Mouse (Mus musculus) B cell, adult 2 months (primary cell): ENCODE measurements around the gene Usp3.

Experiments used
- DNase-seq, 2 experiments: peaks; one replicate each; pipeline ENCODE4 v3.0.0; 2022

The Usp3 gene

DNA sequence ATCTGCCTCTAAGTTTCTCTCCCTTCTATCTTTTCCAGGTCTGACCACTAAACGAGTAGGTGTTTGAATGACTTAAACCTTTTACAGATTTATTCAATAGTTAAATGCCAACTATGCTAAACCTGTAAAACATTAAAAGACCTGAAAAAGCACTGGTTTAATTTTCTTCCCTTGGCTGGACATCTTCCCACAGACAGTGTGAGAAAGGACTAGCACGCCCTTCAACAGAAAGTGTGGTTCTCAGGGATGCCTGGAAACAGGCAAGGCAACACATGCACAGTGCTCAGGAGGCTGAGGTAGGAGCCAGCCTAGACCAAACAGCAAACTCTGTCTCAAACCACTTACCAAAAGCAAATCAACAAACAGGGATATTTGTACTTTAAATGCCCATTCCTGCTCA lies 31.4 kb downstream of the Usp3 start:
- DNase-seq: no peak

DNA sequence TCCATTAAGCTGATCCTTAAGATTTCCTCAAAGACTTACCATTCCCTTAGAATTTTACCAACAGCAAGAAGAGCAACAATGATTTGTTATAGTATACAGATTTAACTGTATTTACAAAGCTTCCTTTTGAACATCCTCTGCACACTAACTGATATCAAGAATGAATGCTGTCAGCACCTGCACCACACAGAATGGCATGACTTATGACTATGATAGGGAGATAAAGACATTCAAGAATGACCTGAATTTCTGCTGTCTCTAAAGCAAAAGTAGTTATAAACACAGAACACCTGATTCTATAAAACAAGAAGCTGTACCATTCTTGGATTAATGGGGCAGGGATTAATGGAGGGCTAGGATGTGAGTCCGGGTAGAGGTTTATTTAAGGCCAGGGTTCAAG lies 32.2 kb downstream of the Usp3 start:
- DNase-seq: no peak

DNA sequence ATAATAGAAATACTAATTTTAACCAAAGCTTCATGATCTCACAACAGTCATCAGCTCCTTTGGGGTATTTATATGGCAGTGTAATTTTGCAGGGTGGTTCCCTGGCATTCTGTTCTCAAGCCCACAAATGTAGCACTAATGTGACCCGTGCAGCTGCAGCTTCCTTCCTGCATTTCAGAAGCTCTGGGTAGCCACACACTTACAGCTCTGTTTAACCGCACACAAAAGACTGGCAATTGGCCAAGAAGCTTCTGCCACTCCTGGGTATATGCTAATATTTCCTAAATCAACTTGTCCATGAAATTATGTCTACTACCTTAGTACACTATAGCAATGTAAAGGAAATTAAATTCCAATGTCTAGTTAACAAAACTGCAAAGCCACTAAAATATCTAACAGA lies 32.6 kb downstream of the Usp3 start:
- DNase-seq: peak in 1 of 2 experiments; percentile 15

DNA sequence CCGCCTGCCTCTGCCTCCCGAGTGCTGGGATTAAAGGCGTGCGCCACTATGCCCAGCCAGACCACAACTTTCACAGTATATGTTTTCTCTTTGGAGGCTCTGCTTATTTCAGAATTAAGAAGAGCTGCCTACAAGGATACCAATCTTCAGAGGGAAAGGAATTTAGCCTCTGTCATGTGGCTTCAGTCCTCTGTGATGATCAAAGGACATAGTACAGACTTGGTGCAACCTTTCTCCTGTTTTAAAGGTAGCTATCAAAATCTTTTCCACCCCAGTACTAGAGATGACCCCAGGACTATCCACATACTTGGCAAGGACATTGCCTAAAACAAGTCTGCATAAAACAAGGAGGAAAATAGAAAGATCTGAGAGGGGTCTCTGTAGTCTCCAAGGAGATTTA lies 34.0 kb downstream of the Usp3 start:
- DNase-seq: no peak

DNA sequence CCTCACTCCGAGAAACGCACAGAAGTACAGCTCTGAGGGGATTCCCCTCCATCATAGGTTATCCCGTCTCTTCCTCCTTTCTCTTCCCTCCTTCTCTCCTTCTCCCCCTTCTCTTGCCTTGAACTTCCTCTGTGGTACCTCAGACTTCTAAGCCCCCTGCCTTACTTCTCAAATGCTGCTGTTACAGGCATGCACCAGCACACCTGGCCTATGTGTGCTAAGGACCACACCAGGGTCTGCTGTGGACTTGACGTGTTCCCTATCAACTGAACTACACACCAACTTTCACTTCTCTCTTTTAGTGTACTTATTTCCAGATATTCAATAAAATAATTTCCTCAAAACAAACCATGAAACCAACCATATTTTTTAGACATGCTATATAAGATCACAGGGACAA lies 50.2 kb downstream of the Usp3 start:
- DNase-seq: peak; percentile 16 to 22

DNA sequence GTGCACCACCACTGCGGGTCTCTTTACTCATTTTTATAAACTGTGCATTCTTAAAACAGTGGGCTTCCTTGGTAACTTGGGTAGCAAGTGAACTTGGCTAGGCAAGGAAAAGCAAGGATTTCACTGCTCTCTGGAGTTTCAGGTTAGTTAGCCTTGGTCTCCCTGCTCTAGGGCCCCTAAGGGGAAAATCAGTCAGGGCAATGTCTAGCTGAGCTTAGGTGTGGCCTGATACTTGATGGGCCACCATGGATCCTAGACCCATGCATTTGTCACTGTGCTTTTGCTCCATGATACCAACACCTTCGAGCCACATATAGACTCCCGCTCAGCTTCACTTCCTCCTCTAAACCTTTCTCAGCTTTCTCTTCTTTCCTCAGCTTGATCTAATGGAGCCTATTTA lies 71.3 kb downstream of the Usp3 start:
- DNase-seq: no peak

DNA sequence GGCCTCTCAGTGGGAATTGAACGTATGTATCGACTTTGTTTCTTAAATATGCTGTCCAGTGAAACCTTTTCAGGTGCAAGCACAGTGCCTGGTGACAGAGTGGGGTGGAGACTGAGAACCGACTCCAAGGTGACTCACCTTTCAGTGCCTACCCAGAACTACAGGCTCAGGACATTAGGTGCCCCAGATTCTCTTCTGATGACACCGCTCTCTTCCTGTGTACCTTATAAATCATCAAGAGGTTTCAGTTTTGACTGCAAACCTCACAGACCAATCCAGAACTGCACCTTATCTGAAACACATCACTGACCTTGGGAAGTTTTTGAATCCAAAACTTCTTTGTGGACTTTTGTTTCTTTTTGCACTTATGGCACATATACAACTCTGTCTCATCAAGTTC lies 72.6 kb downstream of the Usp3 start:
- DNase-seq: no peak

DNA sequence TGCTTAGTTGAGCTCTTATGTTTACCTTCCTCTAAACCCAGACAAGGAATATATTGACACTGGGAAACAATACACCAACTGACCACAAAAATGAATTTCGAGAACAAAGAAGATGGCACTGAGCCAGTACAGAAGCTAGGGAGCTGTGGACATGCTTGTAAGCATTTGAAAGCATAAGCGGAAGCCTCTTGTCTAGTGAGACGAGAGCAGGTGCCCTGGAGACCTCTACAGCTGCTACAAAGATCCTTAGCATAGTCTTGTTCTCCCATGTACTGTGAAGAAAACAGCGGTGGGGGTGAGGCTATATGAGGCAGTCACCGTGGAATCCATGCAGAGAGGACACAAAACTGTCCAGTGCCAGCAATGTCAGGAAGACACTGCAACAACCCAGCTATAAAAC lies 74.0 kb downstream of the Usp3 start:
- DNase-seq: no peak

DNA sequence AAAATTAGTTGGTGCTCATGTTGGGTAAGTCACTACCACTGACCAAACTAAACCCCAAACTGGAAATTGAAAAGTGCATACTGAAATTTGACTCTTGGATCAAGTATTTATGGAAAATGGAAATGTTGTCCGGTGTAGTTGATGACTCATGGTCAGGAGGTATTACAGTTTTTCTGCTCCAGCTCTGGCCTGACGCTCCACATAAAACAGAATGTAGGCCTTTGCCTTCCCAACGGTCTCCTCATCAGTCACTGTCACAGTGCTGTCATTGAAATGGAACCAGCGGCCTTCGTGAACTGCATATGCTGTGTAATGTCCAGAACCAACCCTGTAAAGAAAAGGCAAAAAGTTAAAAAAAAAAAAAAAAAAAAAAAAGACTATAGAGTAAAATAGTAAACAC lies 74.7 kb downstream of the Usp3 start:
- DNase-seq: no peak

DNA sequence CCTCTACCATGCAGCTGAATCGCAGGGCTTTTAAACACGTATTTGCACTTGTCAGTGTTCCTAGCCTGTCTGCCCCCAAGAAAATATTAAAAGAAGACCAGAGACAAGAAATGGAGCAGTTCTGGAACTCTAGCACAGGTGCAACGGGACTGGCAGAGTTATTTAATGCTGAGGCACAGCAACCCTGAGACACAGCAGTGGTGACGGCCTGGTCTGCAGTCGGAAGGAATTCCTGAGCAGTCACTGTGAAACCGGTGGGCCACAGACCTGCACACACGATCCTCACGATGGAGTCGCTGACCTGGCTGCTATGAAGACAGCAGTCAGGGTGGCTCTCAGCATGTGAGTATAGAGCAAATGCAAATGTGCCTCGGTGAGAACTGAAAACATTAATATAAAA lies 75.2 kb downstream of the Usp3 start:
- DNase-seq: no peak

DNA sequence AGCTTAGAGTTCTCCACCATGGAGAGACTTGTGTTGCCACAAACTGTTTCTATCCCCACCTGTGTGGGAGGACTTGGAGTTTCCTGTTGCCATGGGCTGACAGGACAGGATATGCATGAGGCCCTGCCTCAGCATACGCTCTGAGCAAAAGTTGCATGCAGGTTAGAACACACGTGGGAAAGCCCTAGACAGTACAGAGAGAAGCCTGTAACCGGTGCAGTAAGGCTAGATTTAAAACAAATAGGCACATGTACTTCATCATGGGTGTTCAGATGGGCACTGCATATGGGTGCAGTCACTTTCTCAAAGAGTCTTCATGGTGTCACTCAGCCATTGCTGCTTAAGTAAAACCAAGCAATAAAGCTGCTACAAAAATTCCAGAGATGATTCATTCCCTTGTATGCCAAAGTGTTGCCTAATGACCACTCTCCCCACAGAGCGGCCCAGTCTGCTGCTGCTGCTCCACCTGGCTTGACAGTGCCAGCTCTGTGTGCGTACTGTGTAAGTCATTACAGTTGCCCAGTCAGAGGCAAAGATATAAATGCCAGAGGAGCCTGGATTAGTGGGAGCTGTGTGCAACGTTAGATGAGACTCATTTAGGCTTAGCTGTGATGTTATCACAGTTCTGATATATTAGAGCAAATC lies 76.5 kb downstream of the Usp3 start:
- no peak for DNase-seq

DNA sequence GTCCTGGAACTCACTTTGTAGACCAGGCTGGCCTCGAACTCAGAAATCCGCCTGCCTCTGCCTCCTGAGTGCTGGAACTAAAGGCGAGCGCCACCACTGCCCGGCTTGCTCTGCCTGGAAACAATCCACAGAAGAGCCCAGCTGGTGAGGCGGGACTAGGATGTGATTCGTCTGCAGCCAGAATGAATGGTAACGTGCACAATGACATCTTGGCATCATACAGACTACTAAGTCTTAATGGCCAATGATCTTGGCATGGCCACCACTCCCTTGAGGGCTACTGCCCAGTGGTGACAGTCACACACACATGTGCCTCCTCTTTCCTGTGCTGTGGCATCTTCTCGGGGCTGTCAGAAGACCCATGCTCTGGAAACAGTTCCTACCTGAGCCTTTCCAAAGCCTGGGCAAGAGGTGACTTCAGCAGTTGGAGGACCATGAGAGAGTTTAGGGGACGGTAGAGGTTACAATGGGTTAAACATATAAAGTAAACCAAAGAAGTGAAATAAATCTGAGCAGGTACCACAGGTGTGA lies 77.2 kb downstream of the Usp3 start:
- DNase-seq: no peak

DNA sequence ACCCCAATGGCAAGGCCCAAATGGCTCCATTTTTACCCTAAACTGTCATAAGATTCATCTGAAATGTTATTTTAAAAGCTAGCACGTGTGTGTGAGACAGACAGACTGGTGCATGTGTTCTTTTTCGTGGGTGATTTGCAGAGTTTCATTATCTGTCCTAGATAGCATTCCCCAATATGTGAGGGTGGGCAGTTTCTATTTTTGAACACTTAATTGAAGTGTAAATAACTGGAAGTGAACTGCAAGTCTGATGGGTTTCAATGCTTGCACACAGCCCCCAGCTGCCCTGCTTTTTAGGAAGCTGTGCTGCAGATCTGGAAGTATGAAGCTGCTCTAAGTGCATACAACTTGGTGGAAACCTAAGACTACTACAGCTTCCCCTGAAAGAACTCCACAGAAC lies 77.8 kb downstream of the Usp3 start:
- no peak for DNase-seq

DNA sequence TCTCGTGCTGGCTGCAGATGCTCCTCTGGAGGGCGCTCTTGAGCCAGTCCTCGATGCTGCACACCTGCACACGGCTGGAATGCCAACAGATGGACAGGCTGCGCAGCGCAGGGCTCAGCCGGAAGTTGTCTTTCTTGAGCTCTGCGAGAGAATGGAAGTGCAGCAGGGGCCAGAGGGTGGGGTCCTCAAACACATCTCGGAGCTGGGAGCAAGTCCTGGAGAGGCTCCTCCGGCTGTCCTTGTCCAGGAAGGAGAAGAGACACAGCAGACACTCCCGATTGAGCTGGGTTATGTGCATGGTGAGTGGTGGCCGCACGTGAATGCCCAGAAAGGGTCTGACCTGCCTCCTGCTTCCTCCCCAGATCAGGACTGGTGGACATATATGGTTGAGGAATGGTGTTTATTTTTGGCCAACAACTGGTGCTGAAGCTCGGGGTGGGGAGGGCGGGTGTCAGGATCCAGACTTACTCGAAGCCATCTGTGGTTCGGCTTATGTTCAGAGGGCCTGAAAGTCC lies 78.6 kb downstream of the Usp3 start, which contains the start of gene Fbxl22:
TSS of gene Fbxl22 (minus strand) at position 338 of the 515 bp plus-strand sequence.
- DNase-seq: peak; percentile 63 to 66

DNA sequence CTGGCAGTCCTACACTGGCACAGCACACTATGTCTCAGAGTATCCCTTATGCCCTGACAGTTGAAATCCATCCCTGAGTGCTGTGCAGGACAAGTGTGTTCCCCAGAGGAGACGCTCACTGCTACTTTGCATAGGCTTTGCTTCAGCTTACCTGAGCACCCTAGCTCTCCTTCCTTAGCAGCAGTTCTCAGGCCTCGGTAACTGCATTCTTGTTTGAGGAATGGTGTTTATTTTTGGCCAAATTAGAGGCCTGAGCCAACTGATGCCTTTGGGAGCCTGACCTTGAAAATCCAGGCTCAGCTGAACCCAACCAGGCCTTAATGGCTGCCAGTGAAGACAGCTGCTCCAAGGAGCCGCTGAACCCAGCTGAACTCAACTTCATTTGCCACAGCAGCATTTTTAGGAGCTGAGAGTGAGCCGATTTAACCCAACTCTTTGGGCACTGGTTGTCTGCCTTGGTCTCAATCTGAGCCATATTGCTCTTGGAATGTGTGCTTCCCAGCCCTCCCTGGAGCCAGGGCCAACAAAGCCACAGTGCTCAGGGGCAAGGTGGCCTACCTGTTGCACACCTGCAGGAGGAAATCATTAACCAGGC lies 79.2 kb downstream of the Usp3 start:
- DNase-seq: no peak

DNA sequence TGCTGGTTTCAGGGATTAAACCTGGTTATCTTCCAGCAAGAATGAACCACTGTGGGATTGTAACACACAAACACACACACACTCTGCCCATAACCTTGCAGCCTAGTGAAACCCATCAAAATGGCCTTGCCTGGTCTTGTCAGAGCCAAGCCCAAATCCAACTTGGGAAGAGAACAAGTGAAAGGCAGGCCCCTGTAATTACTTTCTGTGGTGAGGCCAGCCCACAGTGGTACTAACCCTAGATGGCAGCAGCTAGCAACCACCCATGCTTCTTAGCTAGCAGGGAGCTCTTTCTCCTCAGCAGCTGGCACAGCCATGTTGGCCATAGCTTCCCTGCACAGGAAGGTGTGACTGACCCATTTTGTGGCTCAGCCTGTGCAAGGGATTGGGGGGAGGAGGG lies 79.8 kb downstream of the Usp3 start:
- DNase-seq: no peak

DNA sequence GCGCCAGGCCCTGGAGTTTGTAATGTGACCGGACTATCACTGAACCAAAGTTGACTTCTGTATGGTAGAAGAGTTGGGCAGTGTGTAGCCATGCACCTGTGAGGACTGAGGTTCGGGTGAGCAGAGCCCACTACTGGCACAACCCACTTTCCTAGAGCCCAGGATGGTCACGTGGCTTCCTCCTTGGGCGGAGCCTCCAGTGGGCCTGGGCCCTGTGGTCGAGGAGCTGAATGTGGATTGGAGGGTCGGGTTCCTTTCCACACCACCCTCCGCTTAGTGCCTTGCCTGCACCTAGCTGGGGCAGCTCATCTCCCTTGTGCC lies 80.6 kb downstream of the Usp3 start:
- peak; percentile 83 for DNase-seq

DNA sequence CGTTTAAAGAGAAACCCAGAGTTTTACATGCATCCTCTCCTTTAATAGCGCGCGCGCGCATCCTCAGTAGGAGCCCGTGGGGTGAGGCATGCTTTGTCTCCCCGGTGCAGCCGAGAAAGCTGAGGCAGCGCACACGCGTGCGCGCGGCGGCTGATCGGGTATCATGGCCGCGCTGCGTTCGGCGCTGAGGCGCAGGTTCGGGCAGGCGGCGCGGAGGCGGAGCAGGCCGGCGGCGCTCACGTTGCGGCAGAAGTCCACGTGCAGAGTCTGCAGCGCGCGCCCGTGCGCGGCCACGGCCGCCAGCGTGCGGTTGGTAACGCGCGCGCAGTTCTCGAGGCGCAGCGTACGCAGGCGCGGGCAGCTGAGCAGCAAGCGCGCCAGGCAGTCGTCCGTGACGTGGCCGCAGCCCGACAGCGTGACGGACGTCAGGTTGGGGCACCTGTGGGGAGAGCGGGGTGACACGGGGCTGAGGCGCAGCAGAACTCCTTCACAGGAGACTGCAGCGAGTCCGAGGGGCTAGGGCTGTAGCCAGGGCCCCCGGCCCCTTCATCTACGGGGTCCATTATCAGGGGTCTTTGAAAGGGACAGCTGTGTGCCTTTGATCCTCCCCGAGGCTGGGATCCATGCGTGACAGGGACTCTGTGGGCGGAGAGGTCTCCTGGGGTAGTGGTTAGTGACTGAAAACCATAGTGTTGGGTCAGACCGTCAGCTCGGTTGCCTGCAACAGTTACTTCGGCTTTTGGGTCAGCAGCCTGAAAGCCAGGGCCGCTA lies 81.2 kb downstream of the Usp3 start:
- peak; percentile 84 to 88 for DNase-seq

DNA sequence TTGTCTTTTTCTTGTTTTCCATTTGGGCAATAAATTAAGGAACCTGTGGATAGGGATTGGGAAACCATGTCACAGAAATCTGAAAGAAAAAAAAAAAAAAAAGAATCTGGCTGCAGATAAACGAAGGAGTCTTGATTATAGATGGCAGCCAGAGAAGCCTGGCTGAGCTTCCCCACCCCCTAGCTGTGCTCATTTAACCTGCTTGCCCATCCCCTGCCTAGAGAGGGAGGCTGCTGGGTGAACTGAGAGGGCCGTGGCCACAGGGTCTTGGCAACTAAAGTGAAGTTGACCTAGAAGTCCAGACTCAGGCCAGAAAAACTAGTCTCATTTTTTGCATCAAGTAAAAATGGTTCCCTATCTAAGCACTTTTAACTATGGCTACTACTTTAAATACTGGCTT lies 82.0 kb downstream of the Usp3 start:
- peak in 1 of 2 experiments; percentile 31 for DNase-seq

DNA sequence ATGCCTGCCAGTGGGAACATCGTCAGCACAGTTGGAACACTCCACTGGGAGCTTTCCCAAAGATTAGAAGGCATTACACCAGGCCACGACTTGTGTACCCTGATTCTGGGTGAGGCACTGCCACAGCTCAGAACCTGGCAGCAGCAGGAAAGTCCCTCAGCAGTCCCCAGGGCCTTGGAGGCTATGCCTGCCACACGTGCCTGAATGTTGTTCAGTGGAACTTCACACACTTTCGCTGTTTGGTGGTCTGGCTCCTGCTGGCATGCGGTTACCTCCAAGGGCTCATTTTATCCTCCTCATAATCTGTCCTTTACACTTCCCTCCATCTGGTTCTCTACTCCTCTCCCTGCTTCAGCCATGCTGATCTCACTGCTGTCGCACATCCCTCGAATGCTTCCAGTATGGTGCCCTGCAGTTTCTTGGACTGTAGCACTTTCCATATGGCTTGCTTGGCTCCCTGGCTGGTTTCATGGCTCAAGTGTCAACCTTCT lies 82.5 kb downstream of the Usp3 start:
- peak; percentile 39 to 56 for DNase-seq

DNA sequence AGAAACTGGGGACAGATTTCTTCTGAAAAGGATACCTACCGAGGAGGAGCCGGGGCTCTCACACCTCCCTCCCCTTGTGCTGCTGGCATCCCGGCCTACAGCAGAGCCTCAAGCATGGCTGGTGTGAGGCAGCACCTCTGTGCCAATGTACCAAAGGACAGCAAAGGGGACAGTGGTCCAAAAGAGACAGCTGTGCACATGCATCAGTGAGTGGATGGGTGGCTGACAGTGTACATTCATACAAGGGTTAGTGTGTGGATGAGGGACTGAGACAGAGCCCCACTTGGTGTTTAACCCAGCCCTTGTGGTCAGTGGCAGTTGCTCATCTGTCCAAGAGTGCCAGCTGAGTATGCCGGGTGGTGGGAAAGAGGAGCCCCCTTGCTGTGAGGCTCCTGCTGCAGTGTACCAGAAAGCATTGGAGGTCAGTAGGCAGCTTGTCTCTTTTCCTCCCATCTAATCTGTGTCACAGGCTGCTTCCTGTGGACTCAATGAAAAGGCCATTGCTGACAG lies 84.0 kb downstream of the Usp3 start:
- no peak for DNase-seq

DNA sequence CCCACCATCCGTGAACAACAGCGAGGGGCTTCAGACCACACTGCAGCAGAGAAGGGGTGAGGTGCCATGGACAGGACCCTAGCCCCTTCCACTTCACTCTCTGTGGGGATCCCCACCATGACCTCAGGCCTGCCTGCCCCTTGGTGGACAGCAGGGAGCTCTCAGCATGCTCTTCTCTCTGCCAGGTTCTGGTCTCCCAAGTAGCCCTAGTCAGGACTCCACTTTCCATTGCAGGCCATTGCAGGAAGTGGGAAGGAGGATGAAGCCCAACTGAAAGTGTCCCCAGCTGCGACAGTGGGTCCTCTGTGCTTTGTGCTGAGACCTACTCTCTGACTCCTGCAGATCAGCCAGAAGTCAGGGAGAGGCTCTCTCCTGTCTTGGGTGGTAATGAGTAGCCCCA lies 85.3 kb downstream of the Usp3 start:
- DNase-seq: no peak

DNA sequence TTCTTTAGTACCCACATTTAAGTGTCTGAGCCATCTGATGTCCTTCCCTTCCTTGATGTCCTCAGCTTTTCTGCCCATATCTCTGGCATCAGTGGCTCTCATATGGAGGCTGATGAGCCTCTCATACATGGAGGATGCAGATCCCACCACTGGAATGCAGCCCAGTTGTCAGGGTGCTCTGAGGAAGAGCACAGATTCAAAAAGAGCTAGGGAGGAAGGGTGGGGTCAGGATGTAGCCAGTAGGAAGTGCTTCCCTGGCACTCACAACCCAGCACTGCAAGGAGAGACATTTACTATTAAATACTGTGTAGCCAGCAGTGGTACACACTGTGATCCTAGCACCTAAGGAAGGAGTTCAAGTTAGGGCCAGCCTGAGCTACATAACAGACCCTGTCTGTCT lies 86.5 kb downstream of the Usp3 start:
- no peak for DNase-seq

DNA sequence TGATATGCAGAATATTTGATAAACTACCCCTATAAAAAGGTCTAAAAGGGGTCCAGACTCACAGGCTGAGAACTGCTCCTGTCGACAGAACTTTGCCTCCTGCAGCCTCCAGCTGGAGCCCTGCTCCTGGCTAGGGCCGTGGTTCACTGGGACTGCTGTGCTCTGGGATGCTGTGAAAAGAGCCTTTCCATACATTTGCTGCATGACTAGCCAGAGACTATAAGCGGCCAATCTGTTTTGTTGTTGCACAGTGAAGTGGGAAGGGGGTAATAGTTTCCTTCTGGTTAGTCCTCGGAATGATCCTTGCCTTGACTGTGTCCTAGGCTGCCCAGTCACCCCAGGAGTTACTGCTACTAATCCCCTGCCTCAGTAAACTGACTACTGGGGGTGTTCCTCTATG lies 86.9 kb downstream of the Usp3 start:
- DNase-seq: no peak
